Mouse (Mus musculus): ENCODE results near the gene Ttc6. TPM values are rescaled to one million over a fixed set of nuclear protein-coding genes. Genes with fewer than 3 reads are reported as not detected.

The Ttc6 gene
- polyA plus RNA-seq, 1 experiment from 2014 or later, result 0.15 TPM

GRCm38 (mm10) chr12:57554091-57554490 lies 9.8 kb upstream of the Ttc6 start:
- peaks cover 73% of the 10 kb centered on the region for H3K27me3 ChIP-seq (ENCODE audit: insufficient read depth, low read length)
- H3K27ac ChIP-seq (ENCODE audit: low read length), result no peak overlapping the region
- H3K36me3 ChIP-seq (ENCODE audit: insufficient read depth, low read length), result no peaks in the 10 kb centered on the region
- no peaks in the 10 kb centered on the region for H3K4me1 ChIP-seq (ENCODE audit: insufficient read depth, low read length)
- H3K9ac ChIP-seq (replicated peaks; ENCODE audit: low read length), result no peak overlapping the region
- ATAC-seq (ENCODE audit: low FRiP score, low TSS enrichment), result no peak
- no peak overlapping the region for H3K4me2 ChIP-seq (replicated peaks; ENCODE audit: low read depth, low read length)
- WGBS, result 33% methylated on average over 3 of the region's 3 CpGs
- no peaks in the 10 kb centered on the region for H3K9me3 ChIP-seq (ENCODE audit: low read length)
- H3K4me3 ChIP-seq (ENCODE audit: low read length), result no peak overlapping the region

GRCm38 (mm10) chr12:57571773-57572172 lies 7.9 kb downstream of the Ttc6 start:
- Histone ChIP-seq H3K4me3 (ENCODE audit: low read length) (no peak overlapping the region), H3K27ac (ENCODE audit: low read length) (no peak overlapping the region), H3K9ac (replicated peaks; ENCODE audit: low read length) (no peak overlapping the region), H3K36me3 (ENCODE audit: insufficient read depth, low read length) (no peaks in the 10 kb centered on the region), H3K9me3 (ENCODE audit: low read length) (no peaks in the 10 kb centered on the region), H3K27me3 (ENCODE audit: insufficient read depth, low read length) (peaks cover 43% of the 10 kb centered on the region), H3K4me2 (replicated peaks; ENCODE audit: low read depth, low read length) (no peak overlapping the region), H3K4me1 (ENCODE audit: insufficient read depth, low read length) (peaks cover 7% of the 10 kb centered on the region; the same call in 1 of the 2 replicates)
- ATAC-seq (ENCODE audit: low FRiP score, low TSS enrichment), result no peak
- WGBS, result 39% methylated on average over 9 of the region's 9 CpGs

GRCm38 (mm10) chr12:57572415-57572814 lies 8.5 kb downstream of the Ttc6 start:
- no peak for ATAC-seq (ENCODE audit: low FRiP score, low TSS enrichment)

GRCm38 (mm10) chr12:57575931-57576628 lies 12.2 kb downstream of the Ttc6 start:
- Histone ChIP-seq H3K9me3 (ENCODE audit: low read length) (0 out of 2 replicates have a peak, but pooled peaks cover 3% of the 10 kb centered on the region), H3K27me3 (ENCODE audit: insufficient read depth, low read length) (peaks cover 39% of the 10 kb centered on the region), H3K36me3 (ENCODE audit: insufficient read depth, low read length) (no peaks in the 10 kb centered on the region), H3K4me1 (ENCODE audit: insufficient read depth, low read length) (peaks cover 7% of the 10 kb centered on the region; the same call in 1 of the 2 replicates), H3K9ac (replicated peaks; ENCODE audit: low read length) (peak overlapping the region; percentile 56), H3K4me2 (replicated peaks; ENCODE audit: low read depth, low read length) (peak overlapping the region; percentile 86), H3K27ac (ENCODE audit: low read length) (no peak overlapping the region), H3K4me3 (ENCODE audit: low read length) (peak overlapping the region; percentile 53)
- WGBS, result 2% methylated on average over 77 of the region's 81 CpGs
- ATAC-seq (ENCODE audit: low FRiP score, low TSS enrichment), result peak; percentile 95

More at GRCm38 (mm10) chr12:57572415-57572814, 8.5 kb downstream of the Ttc6 start:
- Histone ChIP-seq H3K9me3 (ENCODE audit: low read length) (0 out of 2 replicates have a peak, but pooled peaks cover 1% of the 10 kb centered on the region), H3K4me3 (ENCODE audit: low read length) (no peak overlapping the region), H3K4me1 (ENCODE audit: insufficient read depth, low read length) (peaks cover 7% of the 10 kb centered on the region; the same call in 1 of the 2 replicates), H3K27ac (ENCODE audit: low read length) (no peak overlapping the region), H3K27me3 (ENCODE audit: insufficient read depth, low read length) (peaks cover 43% of the 10 kb centered on the region), H3K36me3 (ENCODE audit: insufficient read depth, low read length) (no peaks in the 10 kb centered on the region), H3K9ac (replicated peaks; ENCODE audit: low read length) (no peak overlapping the region), H3K4me2 (replicated peaks; ENCODE audit: low read depth, low read length) (no peak overlapping the region)

- Histone ChIP-seq H3K9ac (replicated peaks; ENCODE audit: low read length) (no peak overlapping the region), H3K4me2 (replicated peaks; ENCODE audit: low read depth, low read length) (no peak overlapping the region), H3K4me3 (ENCODE audit: low read length) (no peak overlapping the region), H3K36me3 (ENCODE audit: insufficient read depth, low read length) (no peaks in the 10 kb centered on the region), H3K27ac (ENCODE audit: low read length) (no peak overlapping the region), H3K9me3 (ENCODE audit: low read length) (no peaks in the 10 kb centered on the region), H3K4me1 (ENCODE audit: insufficient read depth, low read length) (no peaks in the 10 kb centered on the region), H3K27me3 (ENCODE audit: insufficient read depth, low read length) (no peaks in the 10 kb centered on the region)
- WGBS, result 51% methylated on average over 5 of the region's 5 CpGs
- ATAC-seq (ENCODE audit: low FRiP score, low TSS enrichment), result no peak
Measured at GRCm38 (mm10) chr12:57607624-57608023, 43.7 kb downstream of the Ttc6 start.

- Histone ChIP-seq H3K4me3 (ENCODE audit: low read length) (no peak overlapping the region), H3K4me1 (ENCODE audit: insufficient read depth, low read length) (no peaks in the 10 kb centered on the region), H3K4me2 (replicated peaks; ENCODE audit: low read depth, low read length) (no peak overlapping the region), H3K36me3 (ENCODE audit: insufficient read depth, low read length) (no peaks in the 10 kb centered on the region), H3K9me3 (ENCODE audit: low read length) (no peaks in the 10 kb centered on the region), H3K27ac (ENCODE audit: low read length) (no peak overlapping the region), H3K9ac (replicated peaks; ENCODE audit: low read length) (no peak overlapping the region), H3K27me3 (ENCODE audit: insufficient read depth, low read length) (no peaks in the 10 kb centered on the region)
- 88% methylated on average over 4 of the region's 4 CpGs for WGBS
- ATAC-seq (ENCODE audit: low FRiP score, low TSS enrichment), result no peak
Measured at GRCm38 (mm10) chr12:57615137-57615536, 51.2 kb downstream of the Ttc6 start.

- Histone ChIP-seq H3K4me2 (replicated peaks; ENCODE audit: low read depth, low read length) (no peak overlapping the region), H3K27ac (ENCODE audit: low read length) (no peak overlapping the region), H3K9me3 (ENCODE audit: low read length) (no peaks in the 10 kb centered on the region), H3K4me3 (ENCODE audit: low read length) (no peak overlapping the region), H3K27me3 (ENCODE audit: insufficient read depth, low read length) (no peaks in the 10 kb centered on the region), H3K4me1 (ENCODE audit: insufficient read depth, low read length) (no peaks in the 10 kb centered on the region), H3K9ac (replicated peaks; ENCODE audit: low read length) (no peak overlapping the region), H3K36me3 (ENCODE audit: insufficient read depth, low read length) (no peaks in the 10 kb centered on the region)
- ATAC-seq (ENCODE audit: low FRiP score, low TSS enrichment), result no peak
- 75% methylated on average over 5 of the region's 5 CpGs for WGBS
Measured at GRCm38 (mm10) chr12:57622030-57622429, 58.1 kb downstream of the Ttc6 start.

- H3K4me2 ChIP-seq (replicated peaks; ENCODE audit: low read depth, low read length), result no peak overlapping the region
- H3K4me1 ChIP-seq (ENCODE audit: insufficient read depth, low read length), result no peaks in the 10 kb centered on the region
- H3K9me3 ChIP-seq (ENCODE audit: low read length), result no peaks in the 10 kb centered on the region
- no peak for ATAC-seq (ENCODE audit: low FRiP score, low TSS enrichment)
- no peak overlapping the region for H3K4me3 ChIP-seq (ENCODE audit: low read length)
- 46% methylated on average over 7 of the region's 7 CpGs for WGBS
- no peaks in the 10 kb centered on the region for H3K27me3 ChIP-seq (ENCODE audit: insufficient read depth, low read length)
- H3K9ac ChIP-seq (replicated peaks; ENCODE audit: low read length), result no peak overlapping the region
- H3K27ac ChIP-seq (ENCODE audit: low read length), result no peak overlapping the region
- H3K36me3 ChIP-seq (ENCODE audit: insufficient read depth, low read length), result no peaks in the 10 kb centered on the region
Measured at GRCm38 (mm10) chr12:57623264-57623663, 59.4 kb downstream of the Ttc6 start.

GRCm38 (mm10) chr12:57624011-57624608 lies 60.2 kb downstream of the Ttc6 start:
- no peaks in the 10 kb centered on the region for H3K9me3 ChIP-seq (ENCODE audit: low read length)
- no peak overlapping the region for H3K27ac ChIP-seq (ENCODE audit: low read length)
- H3K4me3 ChIP-seq (ENCODE audit: low read length), result no peak overlapping the region
- no peaks in the 10 kb centered on the region for H3K4me1 ChIP-seq (ENCODE audit: insufficient read depth, low read length)
- no peaks in the 10 kb centered on the region for H3K27me3 ChIP-seq (ENCODE audit: insufficient read depth, low read length)
- ATAC-seq (ENCODE audit: low FRiP score, low TSS enrichment), result no peak
- WGBS, result 25% methylated on average over 4 of the region's 4 CpGs
- no peak overlapping the region for H3K4me2 ChIP-seq (replicated peaks; ENCODE audit: low read depth, low read length)
- no peaks in the 10 kb centered on the region for H3K36me3 ChIP-seq (ENCODE audit: insufficient read depth, low read length)
- H3K9ac ChIP-seq (replicated peaks; ENCODE audit: low read length), result no peak overlapping the region

- Histone ChIP-seq H3K27ac (ENCODE audit: low read length) (no peak overlapping the region), H3K9me3 (ENCODE audit: low read length) (no peaks in the 10 kb centered on the region), H3K4me1 (ENCODE audit: insufficient read depth, low read length) (no peaks in the 10 kb centered on the region), H3K9ac (replicated peaks; ENCODE audit: low read length) (no peak overlapping the region), H3K4me2 (replicated peaks; ENCODE audit: low read depth, low read length) (no peak overlapping the region), H3K27me3 (ENCODE audit: insufficient read depth, low read length) (no peaks in the 10 kb centered on the region), H3K36me3 (ENCODE audit: insufficient read depth, low read length) (no peaks in the 10 kb centered on the region), H3K4me3 (ENCODE audit: low read length) (no peak overlapping the region)
- ATAC-seq (ENCODE audit: low FRiP score, low TSS enrichment), result no peak
- WGBS, result 74% methylated on average over 4 of the region's 4 CpGs
Measured at GRCm38 (mm10) chr12:57650011-57650410, 86.1 kb downstream of the Ttc6 start.
